Mouse (Mus musculus): ENCODE data around the gene Tgfb2.

Tgfb2 gene

GRCm38 (mm10) chr1:186582113-186582512 is 123.7 kb downstream of the Tgfb2 start:
- DNase-seq (ENCODE audit: low spot score in 2 of 2): no peak

GRCm38 (mm10) chr1:186581666-186582065 is 124.1 kb downstream of the Tgfb2 start:
- DNase-seq (ENCODE audit: low spot score in 2 of 2): no peak

- no peak for DNase-seq (ENCODE audit: low spot score in 2 of 2)
Measured at GRCm38 (mm10) chr1:186581114-186581513, 124.7 kb downstream of the Tgfb2 start.

GRCm38 (mm10) chr1:186577302-186577701 is 128.5 kb downstream of the Tgfb2 start:
- no peak for DNase-seq (ENCODE audit: low spot score in 2 of 2)

GRCm38 (mm10) chr1:186575629-186576028 is 130.2 kb downstream of the Tgfb2 start:
- DNase-seq (ENCODE audit: low spot score in 2 of 2): no peak

GRCm38 (mm10) chr1:186575074-186575473 is 130.7 kb downstream of the Tgfb2 start:
- no peak for DNase-seq (ENCODE audit: low spot score in 2 of 2)
